Mouse (Mus musculus) myocyte (in vitro differentiated cells): ENCODE measurements at regions not wholly inside any gene's neighbourhood (a gene's known extent, or its start where the extent isn't known, plus 50 kb on each side); places are given as distances from the start of the nearest gene placed in this dataset.

Experiments used
- MAX ChIP-seq: IDR thresholded peaks from one replicate; pipeline ENCODE4 v1.6.1; 2011; ENCODE audit warnings: low read depth, mild to moderate bottlenecking, control low read depth
- MYOG ChIP-seq, 3 experiments: IDR thresholded peaks; one replicate each; pipeline ENCODE4 v1.6.1; 2011; ENCODE audit warnings: control low read depth in 2 of 3, low read depth in 2 of 3, mild to moderate bottlenecking in 2 of 3; ENCODE audit not compliant: insufficient read length in 2 of 3, control insufficient read depth in 1 of 3, insufficient read depth in 1 of 3
- POLR2A ChIP-seq: IDR thresholded peaks from one replicate; pipeline ENCODE4 v1.6.1; 2011; ENCODE audit warnings: low read depth, mild to moderate bottlenecking, control low read depth, moderate library complexity; ENCODE audit not compliant: insufficient read length
- REST ChIP-seq: IDR thresholded peaks from one replicate; pipeline ENCODE4 v1.6.1; 2011; ENCODE audit warnings: mild to moderate bottlenecking, control low read depth, moderate library complexity; ENCODE audit not compliant: insufficient read depth, insufficient read length
- SRF ChIP-seq: IDR thresholded peaks from one replicate; pipeline ENCODE4 v1.6.1; 2011; ENCODE audit warnings: low read depth; ENCODE audit not compliant: control insufficient read depth, insufficient read length
- TCF12 ChIP-seq: IDR thresholded peaks from one replicate; pipeline ENCODE4 v1.6.1; 2011; ENCODE audit warnings: mild to moderate bottlenecking, control low read depth; ENCODE audit not compliant: poor library complexity, insufficient read depth, severe bottlenecking

DNA sequence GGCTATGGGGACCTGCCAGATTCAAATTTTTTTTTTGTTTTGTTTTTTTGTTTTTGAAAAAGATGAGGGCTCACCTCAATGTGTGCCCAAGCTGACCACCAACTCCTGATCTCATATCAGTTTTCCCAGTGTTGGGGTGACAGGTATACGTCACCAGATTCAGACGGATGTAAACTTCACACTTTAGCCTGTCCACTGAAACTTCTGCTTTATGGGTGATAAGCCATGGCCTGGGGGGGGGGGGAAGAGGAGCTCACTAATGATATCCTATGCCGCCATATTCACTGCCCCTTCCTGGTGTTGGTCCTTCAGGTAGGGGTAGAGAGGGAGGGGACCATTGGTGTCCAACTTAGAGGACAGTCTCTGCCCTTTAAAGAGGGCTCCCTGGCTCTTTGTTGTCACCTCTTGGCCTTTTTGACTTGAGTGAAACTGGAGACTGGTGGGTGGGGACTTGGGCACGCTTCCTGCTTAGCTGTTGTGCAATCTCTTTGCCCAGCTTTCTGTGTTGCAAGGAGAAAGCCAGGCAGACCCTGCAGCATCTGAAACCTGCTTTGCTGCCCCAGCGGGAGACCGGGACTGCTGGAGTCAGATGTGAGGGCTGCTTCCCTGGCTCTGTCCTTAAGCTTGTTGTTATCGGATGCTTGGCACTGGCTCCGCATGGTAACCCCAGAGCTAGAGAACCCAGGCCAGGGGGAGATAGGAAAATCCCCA lies 125.8 kb downstream of the Irx5 start:
- no peak for TF ChIP-seq POLR2A
- TF ChIP-seq MYOG (IDR thresholded peaks at IDR 0.05; ENCODE audit: control insufficient read depth in 1 of 3, insufficient read depth in 1 of 3, insufficient read length in 2 of 3, low read depth in 2 of 3): no peak
- TF ChIP-seq TCF12: no peak
- no peak for TF ChIP-seq MAX
- no peak for TF ChIP-seq REST
- no peak for TF ChIP-seq SRF
